10 mouse cellular contexts compared by ENCODE assay signal in genomic region chr7:110702414-110702783, GRCm38 (mm10).
DNase-seq lines count a peak whose midpoint lies in the region; TF ChIP-seq lines count a peak whose summit lies in the region.
"Had no signal": no experiment of that assay in that cellular context is flagged by ENCODE, and none has a peak within 500 bp of the region (broad histone marks: within the 10 kb centered on the region; RNA-seq: fewer than 3 reads in every experiment).

No protein-coding gene starts in this region.

- intact Hi-C loops in heart, adult 2 months (cut with DNase I), result no loop called here
- intact Hi-C loops in gastrocnemius, postnatal 14 days (cut with DNase I; ENCODE audit: low total_unique reads), result no loop called here

- H3K27me3 ChIP-seq in heart, adult 2 months (ENCODE audit: control insufficient read depth, insufficient read depth, low read length), result no peaks in the 10 kb centered on the region
- H3K27me3 ChIP-seq: embryonic facial prominence, embryonic 12.5 days; intestine, embryonic 15.5 days had no signal

- TF ChIP-seq EP300 in heart, adult 2 months (IDR thresholded peaks at IDR 0.05; ENCODE audit: insufficient read depth, low read depth, low read length), result 0 out of 2 replicates have a peak, but pooled peaks have one; percentile 29

- H3K36me3 ChIP-seq in heart, adult 2 months (ENCODE audit: control insufficient read depth, insufficient read depth, low read length), result peaks cover 6% of the 10 kb centered on the region; the same call in 1 of the 2 replicates
- H3K36me3 ChIP-seq: embryonic facial prominence, embryonic 12.5 days; intestine, embryonic 15.5 days had no signal

- DNase-seq in heart, adult 2 months, result peak; percentile 52 to 56
- no peak for DNase-seq in heart, postnatal 4 days
- DNase-seq in adipocyte (ENCODE audit: low spot score), result peak; percentile 42
- DNase-seq in gastrocnemius, postnatal 14 days, result peak; percentile 67
- peak; percentile 40 for DNase-seq in lung, postnatal 25 days (ENCODE audit: low spot score)
- DNase-seq in retina, embryonic 14.5 days (ENCODE audit: low spot score), result no peak
- DNase-seq in liver, result no peak
- no peak for DNase-seq in urinary bladder, postnatal 36 days (ENCODE audit: low spot score in 2 of 2)

- H3K79me2 ChIP-seq in heart, adult 2 months (replicated peaks; ENCODE audit: control insufficient read depth, insufficient read depth, low read length), result no peaks in the 10 kb centered on the region

- H3K4me3 ChIP-seq in heart, adult 2 months, result no peak overlapping the region
- H3K4me3 ChIP-seq: embryonic facial prominence, embryonic 12.5 days; intestine, embryonic 15.5 days had no signal

- TF ChIP-seq CTCF in heart, adult 2 months (IDR thresholded peaks at IDR 0.05), result no peak

- no peak for TF ChIP-seq POLR2A in heart, adult 2 months (IDR thresholded peaks at IDR 0.05; ENCODE audit: insufficient read depth, low read depth, low read length)

- peaks cover 42% of the 10 kb centered on the region for H3K4me1 ChIP-seq in heart, adult 2 months (ENCODE audit: control insufficient read depth, insufficient read depth, low read length)
- H3K4me1 ChIP-seq: embryonic facial prominence, embryonic 12.5 days; intestine, embryonic 15.5 days had no signal

- peak overlapping the region; percentile 51 for H3K27ac ChIP-seq in heart, adult 2 months
- H3K27ac ChIP-seq: embryonic facial prominence, embryonic 12.5 days; intestine, embryonic 15.5 days had no signal

- no peak overlapping the region for H3K9ac ChIP-seq in heart, adult 2 months (ENCODE audit: low read depth, low read length)
- H3K9ac ChIP-seq: embryonic facial prominence, embryonic 12.5 days; intestine, embryonic 15.5 days had no signal

- 44% methylated on average over 6 of the region's 6 CpGs for whole genome bisulfite sequencing in heart, adult 2 months

Comparison
In these comparisons a context has a peak if more than half of its experiments do, and no peak if none do; other contexts are left out.
1. DNase-seq: peak in heart, adult 2 months (2 of 2), adipocyte (single experiment), gastrocnemius, postnatal 14 days (single experiment) and lung, postnatal 25 days (single experiment); none in heart, postnatal 4 days (single experiment), retina, embryonic 14.5 days (single experiment), liver (single experiment) and urinary bladder, postnatal 36 days (0 of 2).